Mouse (Mus musculus) forelimb bud, embryonic 11.5 days (tissue): Measurements from ENCODE around the gene Sparc.
"Not testable (repeated sequence)": the region's sequence is repeated elsewhere in the genome, so short reads cannot be mapped to it uniquely, and the experiment has no call there.

Experiments used
- DNase-seq: peaks from one replicate; pipeline ENCODE4 v3.0.0-alpha.2; 2012; ENCODE audit warnings: low read depth, low spot score

The Sparc gene

DNA sequence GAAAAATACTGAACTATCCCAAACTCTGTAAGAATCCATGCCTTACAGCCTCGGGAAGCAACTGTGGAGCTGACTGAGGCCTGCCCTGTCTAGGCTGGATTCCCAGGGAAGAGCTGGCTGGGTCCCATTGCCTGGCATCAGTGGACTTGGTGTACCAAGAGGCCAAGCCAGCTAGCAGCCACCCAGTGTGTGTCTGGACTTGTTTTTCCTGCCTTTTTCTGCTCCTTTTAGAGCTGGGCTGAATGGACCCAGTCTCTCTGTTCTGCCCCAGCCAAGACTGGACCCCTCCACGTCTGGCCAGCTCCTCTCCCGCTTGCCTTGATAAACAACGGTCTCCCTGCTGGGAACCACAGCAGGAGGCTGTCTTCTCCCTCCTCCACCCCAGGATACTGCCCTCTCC, 15.0 kb upstream of the Sparc start:
- DNase-seq, result no peak

DNA sequence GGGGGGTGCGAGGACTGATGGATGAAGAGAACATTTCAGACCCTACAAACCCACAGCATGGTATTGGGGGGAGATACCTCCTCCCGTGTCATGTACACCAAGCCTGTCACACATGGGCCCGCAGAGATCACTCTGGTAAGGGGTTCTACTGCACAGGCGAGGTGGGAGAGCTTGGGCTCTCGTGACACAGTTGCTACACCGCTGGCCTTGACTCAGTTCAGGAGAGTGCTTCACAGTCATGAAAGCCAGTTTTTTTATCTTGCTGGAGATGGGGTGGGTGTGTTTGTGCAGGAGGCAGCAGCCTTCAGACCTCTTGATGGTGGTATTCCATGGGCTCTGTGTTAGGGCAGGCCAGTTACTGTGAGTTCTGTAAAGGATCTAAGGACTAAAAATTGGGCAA, 13.1 kb upstream of the Sparc start:
- DNase-seq, result no peak

DNA sequence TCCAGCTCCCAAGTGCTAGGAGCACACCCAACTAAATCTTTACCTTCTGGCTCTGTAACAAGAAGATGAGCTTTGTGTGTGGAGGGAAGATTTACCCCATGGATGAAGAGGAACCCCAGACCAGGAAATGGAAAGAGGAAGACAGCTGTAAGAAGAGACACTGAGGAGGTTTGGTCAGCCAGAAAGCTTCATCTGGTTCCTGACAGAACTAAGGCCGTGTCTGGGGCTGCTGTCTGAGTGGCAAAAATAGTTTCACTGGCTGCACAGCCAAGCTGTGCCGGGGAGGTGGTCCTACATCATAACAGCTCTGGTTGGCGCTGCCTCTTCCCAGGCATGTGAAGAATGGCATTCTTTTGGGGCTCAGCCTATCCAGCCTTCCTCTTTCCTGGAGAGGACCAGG, 10.0 kb upstream of the Sparc start:
- no peak for DNase-seq

DNA sequence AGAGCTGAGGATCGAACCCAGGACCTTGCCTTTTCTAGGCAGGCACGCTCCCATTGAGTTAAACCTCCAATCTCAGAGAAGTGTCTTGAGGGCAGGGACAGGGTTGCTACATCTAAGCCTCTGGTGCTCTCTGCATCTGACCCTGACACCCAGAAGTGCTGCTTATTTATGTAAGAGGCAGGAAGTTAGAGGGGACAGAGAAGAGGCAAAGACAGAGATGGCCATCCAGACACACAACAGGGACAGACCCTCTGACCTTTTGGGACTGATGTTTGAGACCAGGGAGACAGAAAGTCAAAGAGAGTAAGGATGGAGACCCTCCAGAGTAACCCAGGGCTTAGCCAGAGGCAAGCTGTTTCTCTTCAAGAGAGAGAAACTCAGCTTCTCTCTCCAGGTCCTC, 7.0 kb upstream of the Sparc start:
- no peak for DNase-seq

DNA sequence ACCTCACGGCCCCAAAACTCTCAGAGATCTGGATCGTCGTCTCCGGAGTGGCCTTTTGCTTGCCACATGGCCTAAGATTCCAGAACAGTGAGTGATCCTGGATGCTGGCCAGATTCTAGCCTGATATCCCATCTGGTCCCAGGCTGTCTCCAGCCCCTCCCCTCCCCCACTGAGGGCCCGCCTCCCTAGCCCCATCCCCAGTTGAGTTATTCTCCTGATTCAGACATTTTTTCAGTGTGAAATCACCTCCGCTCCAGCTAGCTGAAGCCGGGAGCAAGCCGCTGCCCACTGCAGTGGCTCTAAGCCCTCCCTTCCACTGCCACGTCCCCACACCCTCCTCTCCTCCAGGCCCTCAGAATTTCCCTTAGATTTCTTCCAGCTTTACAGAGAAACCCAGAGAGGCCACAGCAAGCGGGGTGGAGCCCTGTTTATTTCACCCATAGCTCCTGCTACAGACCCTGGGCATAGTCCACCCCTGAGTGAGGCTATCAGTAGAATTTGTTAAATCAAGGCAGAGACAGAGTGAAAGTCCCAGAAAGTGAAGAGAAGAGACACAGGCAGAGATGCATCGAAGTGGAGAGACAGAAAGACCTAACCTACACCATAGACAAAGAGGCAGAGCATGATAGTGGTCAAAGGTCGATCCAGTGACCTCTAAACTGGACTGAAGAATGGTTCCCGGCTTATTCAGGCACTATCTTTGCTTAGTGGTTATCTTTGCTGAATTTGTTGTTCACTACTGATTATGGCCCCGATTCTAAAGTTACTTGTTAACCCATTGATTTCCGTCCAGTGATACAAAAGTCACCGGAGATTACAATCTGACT, 5.4 kb upstream of the Sparc start:
- peak; percentile 79 for DNase-seq

DNA sequence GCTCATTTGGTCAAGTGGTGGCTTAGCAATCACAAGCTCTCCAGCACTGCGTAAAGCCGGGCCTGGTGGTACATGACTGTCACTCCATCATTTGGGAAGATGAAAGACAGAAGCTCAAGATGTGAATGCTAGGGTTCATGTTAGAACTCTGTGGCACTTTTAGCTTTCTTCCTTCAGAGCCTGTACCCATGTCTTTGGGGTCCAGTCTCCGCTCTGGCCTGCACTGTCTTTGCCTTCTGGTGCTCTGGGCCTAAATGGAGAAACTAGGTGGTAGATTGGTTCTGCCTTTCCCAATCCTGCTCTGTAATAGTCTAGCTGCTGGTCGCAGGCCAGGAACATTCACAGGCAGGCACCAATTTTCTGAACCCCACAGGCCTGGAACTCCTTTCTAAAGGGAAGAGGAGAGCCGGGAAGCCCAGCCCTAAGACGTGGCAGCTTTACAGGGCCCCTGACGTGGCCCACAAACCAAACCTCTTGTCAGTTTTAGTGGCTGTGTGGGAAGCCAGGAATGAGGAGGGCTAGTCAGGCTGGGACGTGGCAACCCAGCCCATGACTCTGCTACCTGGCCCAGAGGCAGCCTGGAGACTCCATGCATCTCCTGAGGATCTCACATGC, 1.9 kb upstream of the Sparc start:
- DNase-seq, result no peak

DNA sequence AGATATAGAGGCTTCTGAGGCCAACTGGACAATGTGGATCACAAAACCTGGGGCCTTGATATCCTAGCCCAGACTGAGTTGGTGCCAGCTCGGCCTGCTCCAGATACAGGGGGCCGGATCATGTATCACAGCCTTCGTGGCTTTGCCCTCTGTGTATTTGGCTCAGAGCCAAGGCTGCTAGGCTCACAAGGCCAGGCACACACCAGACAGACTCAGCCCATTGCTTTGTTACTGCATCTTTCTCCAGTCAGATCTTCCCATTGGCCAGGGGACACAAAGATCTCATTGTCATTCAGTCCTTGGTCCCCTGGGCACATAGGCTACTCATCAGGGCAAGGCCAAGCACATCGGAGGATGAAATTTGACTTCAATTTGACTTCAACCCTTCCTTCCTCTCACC, 773 bp upstream of the Sparc start:
- peak; percentile 59 for DNase-seq

DNA sequence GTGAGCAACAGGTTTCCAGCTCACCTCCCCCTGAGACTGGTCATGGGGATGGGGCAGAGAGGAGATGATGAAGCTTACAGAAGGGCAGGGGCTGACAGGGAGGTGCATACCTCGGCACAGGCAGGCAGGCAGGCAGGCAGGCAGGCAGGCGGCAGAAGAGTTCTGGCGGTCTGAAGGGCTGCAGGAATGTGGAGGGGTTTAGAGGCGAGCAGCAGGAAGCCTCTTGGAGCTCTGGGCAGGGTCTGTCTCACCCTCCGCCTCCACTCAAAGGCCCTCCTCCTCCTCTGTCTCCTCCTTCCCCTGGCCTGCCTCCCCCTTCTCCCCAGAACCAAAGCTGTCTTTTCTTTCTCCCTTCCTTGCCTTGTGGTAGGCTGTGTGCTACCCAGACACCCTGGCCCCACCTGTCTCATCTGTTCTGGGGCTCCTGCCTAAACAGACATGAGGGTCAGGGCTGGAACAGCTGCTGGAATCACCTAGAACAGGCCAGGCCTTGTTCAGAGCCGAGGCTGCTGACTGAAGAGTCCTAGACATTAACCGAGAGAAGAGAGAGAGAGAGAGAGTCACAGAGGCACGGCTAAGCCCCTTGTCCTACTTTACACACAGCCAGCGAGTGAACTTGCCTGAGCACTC, 3.2 kb downstream of the Sparc start:
- peak; percentile 64 for DNase-seq

DNA sequence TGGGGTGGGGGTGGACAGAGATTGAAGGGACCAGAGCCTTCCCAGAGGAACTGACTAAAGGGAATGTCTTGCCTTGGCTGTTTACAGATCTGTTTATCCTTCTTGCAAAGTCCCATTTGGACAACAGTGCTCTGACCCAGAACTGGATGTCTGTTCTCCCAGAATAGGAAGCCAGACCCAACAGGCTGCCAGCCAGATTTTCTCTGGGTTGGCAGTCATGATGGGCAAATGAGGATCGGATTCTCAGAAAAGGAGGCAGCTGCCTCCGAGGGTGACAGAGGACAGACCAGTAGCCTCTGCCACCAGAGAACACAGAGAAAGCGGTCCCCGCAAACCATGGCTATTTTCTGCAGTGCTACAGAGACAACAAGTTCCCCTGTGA, 3.7 kb downstream of the Sparc start:
- no peak for DNase-seq

DNA sequence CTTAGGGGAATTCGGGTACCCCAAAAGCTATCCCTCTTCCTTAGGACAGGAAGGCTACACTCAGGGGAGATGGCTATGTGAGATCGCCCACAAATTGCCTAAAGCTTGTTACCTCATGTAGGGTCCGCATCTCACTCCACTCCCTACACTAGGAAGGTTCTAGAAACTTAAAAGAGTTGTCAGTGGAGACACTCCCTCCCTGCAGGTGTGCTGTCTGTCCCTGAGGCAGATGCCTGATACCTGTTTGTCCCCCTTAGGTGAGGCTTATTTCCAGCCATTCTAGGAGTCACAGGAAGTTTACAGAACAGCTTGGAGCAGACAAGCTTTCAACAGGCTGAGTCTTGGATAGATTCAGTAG, 4.3 kb downstream of the Sparc start:
- no peak for DNase-seq

DNA sequence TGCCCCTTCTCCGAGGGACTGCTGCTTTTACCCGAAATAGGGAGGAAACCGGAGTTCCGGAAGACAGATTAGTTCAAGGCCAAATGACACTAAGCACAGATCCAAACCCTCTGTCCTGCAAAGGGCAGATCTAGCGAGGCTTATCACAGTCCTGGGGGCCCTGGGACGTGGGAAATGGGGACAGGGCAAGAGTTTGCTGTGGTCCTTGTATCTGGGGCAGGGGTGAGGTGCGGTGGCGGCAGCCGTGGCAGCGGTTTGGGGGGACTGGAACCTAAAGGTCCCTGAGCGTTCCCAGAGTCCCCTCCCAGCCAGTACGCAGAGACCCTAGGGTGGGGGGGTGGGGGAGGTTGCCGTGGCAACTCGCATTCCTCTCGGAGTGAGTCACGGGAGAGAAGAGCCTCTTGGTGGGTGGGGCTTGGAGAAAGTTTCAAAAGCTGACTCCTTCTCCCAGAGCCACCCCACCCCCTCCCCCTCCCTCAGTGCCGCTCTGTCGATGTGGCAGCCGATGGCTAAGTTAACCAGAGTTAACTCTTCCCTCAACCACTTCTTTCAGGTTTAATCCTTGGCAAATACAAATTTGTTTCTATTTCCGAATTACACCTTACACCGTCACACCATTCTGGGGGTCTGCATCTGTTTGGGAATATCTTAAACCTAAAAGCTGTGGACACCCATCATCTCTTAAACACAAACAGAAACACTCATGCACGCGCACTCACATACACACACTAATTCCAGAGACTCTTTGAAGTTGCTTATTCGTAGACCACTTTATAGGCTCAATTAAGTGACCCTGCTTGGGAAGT, 4.9 kb downstream of the Sparc start:
- peak; percentile 57 for DNase-seq

DNA sequence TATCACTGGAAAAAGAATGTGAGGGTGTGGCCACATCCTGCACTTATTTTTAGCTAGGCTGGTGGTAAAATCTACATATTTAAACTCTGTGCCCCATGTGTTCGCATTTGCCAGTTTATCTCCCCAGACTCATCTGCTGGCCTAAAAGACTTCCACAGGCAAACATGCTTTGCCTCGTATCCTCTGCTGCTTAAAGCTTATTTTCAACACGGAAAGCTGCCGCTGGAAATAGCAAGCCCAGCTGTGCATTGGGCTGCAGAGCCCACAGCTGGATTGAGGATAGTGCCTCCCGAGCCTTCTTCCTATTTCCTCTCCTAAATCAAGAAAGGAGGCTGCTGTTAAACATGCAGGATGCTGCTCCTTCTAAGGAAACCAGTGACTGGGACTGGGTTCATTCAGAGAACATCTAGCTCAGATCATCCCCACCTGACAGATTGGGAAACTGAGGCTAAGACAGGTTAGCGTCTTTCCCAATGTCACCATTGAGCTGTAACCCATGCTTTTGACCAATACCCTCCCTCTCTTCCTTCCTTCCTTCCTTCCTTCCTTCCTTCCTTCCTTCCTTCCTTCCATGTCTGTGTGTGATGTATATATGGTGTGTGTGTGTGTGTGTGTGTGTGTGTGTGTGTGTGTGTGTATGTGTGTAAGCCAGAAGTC, 6.2 kb downstream of the Sparc start:
- DNase-seq, result no peak

DNA sequence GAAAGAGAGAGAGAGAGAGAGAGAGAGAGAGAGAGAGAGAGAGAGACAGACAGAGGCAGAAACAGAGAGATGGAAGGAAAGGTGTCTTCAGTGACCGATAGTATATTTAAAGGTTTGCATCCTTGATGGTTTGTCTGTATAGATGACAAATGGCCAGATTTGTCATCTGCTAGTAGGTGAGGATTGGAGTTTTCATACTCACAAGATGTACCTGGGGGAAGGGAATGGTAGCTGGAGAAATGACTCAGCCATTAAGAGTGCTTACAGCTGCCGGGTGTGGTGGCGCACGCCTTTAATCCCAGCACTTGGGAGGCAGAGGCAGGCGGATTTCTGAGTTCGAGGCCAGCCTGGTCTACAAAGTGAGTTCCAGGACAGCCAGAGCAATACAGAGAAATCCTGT, 7.3 kb downstream of the Sparc start:
- not testable (repeated sequence) for DNase-seq

DNA sequence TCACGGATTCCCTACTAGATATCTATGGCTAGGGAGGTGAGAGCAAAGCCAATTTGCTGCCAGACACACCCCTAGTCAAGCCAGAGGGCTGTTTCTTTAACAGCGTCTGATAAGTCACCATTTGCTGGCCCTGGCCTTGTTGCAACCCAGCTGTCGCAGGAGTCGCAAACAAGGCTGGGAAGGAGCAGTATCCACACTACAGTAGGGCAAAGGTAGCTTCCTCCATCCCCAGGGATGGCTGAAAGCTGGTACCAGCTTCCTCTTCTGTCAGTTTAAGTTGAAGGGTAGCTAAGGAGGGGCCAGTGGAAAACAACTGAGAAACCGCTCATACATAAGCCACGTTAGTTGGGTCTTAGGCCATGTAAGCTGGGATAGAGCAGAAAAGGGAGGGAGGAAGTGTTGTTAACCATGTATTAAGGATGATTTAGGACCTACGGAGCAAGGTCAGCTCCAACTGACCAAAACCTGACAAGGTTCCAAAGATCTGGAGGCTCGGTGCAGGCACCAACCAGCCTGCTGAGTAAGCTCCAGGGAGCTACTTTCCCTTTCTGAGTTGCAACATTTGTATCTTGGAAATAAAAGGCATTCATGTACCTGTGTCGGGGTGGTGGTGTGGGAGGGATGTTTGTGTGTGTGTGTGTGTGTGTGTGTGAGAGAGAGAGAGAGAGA, 7.8 kb downstream of the Sparc start:
- no peak for DNase-seq

DNA sequence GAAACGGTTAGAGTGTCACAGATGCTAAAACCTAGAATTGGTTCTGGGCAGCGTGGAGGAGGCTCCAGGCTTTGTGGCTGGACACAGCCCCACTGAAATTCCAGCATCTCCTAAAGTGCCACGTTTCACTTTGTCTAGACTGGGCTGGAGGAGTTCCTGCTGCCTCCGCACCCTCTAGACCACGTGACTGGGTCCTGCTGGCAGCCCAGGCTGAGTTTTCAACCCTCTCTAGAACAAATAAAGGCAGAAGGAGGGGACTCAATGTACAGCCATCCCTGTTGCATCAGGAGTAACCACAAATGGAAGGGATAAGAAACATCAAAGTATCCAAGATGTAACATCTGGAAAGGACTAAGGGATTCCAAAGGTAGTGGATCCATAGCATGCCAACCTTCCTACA, 8.7 kb downstream of the Sparc start:
- DNase-seq, result no peak

DNA sequence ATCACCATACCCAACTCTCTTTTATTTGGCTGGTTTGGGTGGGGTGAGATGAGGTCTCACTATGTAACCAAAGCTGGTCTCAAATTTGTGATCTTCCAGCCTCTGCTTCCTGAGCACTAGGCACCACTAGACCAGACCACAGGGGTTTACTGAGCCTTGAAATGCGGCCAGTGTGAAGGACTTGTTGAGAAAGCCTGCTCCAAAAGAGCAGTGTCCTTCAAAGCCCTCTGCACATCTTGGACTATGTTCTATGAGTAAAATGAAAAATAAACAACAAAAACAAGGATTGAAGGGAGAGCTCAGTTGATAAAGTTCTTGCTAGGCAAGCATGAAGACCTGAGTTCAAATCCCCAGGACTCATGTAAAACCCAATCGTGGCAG, 9.6 kb downstream of the Sparc start:
- DNase-seq, result no peak

DNA sequence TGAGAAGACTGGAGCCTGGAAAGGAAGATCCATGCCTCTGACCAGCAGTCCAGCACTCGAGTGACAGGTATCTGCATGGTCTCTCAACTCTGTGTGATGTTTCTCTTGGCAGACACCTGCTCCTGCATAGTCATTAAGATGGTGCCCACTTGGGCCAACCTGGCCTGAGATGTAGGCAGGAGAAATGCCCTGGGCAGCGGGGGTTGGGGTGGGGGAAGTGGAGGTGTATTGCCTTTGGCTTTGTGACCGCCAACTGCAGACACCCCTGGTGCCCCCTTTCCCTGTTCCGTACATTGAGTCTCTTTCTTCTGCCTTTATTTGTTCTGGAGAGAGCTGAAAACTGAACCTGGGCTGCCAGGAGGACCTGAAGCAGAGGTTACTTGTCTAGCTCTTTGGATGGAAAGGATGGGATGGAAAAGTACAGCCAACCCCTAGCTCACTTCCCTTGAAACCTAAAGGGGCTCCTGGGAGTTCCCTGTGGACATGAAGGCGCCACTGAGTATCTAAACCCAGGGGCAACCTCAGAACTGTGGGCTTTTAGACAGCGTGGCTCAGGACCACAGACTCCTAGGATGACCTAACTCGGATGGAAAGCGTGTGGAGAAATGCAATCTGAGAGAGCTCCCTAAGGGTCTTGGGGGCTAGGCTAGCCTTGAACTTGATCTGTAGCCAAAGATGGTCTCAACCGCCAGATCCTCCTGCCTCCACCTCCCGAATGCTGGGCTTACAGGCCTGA, 10.1 kb downstream of the Sparc start:
- DNase-seq, result no peak

DNA sequence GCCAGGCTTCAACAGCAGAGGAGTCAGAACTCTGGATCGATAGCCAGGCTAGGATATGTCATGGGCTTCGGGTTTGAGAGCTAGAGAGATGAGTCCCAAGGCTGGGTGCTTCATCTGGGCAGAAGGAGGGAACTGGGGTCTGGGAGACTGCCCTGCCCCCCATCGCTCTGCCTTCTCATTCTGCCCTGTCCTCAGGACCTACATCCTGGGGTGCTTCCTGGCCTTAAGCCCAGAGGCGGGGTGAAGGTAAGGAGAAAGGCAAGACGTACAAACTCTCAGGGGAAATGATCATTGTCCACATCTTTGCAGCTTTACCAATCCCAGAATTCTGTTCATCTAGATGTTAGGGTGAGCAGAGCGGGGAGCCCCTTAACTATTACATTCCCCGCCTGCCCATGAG, 10.9 kb downstream of the Sparc start:
- no peak for DNase-seq

DNA sequence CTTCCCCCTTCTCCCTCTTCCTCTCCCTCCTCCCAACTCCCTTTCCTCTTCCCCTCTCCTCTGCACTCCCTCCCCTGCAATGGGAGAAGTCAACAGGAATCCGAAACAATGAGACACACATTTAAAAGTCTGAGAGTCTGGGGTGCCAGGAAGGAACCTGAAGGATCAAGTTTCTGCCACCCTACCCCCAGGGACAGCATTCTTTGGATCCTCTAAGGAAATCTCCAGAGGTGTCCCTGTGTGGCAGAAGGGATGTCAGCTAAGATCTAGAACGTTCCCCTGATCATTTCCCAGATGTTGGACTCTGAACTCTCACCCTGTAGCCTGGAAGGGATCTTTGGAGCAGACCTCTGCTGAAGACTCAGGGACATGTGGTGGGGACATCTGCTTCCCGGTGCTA, 12.5 kb downstream of the Sparc start:
- DNase-seq, result no peak

DNA sequence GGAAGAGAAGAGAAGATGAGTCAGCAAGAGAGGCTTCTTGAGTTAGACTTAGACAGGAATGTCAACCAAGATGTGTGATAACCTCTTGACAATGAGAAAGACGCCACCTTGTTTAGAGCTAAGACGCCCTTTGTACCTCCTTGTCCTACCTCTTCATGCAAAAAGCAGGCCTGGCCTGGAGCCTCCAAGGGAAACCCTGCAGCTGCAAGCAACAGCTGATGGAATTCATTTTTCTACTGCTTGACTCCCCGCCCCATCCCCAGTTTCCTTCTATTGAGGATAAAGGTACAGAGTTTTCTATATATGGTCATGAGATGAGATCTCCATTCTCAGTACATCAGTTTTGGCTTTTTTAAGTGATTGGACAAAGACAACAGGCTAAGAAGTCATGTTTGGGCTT, 13.0 kb downstream of the Sparc start:
- DNase-seq, result no peak

DNA sequence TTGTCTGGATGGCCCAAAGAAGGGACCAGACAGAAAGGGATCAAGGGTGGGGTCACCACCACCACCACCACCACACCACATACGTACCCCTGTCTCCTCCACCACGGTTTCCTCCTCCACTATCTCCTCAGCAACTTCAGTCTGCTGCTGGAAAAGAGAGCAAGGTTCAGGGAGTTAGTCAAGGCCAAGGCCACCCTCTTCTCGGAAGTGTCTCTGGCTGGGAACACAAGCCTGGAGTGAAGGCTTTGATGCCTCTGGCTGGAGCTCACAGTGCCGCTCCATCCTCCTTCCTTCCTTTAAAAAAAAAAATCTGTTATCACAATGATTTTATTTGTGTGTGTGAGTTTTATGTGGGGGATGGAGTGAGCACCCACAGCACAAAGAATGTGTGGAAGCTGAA, 15.8 kb downstream of the Sparc start:
- no peak for DNase-seq
